Mouse (Mus musculus) urinary bladder, postnatal 25 days (tissue): ENCODE measurements at regions not wholly inside any gene's neighbourhood (a gene's known extent, or its start where the extent isn't known, plus 50 kb on each side); places are given as distances from the start of the nearest gene placed in this dataset.
A peak's percentile ranks its signal among the peaks of the same experiment; 100 is the strongest.

Experiments used
- DNase-seq: peaks from one replicate; pipeline ENCODE4 v3.0.0; 2022; ENCODE audit warnings: low spot score

DNA sequence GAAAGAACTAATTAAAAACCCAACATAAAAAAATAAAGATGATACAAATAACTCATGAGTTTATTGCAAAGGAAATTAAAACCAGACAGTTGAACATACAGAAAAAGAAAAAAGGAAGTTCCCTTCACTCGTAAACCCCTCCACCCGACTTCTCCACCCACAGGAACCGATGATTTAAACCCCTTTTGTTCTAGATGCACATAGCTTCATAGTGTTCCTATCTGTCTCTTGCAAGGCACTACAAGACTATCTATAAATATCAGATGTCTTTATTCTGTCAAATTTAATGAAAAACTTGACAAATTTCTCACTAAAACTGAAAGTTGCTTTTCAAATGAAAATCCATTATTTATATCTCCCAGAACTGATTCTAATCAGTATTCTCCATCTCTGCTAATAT is 100.2 kb downstream of the Kctd12 start:
- no peak for DNase-seq

DNA sequence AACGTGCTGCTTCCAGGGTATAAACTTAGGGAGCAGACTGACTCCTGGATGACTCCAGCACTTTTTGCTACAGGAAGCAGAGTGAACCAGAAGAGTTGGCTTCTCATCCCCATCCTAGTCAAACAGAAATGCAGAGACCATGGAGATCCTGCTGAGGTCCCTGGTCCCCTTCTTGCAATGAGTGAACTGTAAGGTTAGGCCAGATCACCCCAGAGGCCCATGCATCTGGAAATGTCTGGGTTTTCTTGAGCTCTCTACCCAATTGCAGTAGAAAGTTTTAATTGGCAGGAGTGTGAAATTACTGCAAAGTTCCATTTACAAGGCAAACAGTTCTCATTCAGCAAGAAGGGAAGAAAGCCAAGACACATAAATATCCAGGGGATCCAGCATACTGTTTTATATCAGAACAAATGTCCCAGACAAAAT is 101.8 kb downstream of the Kctd12 start:
- DNase-seq, result no peak

DNA sequence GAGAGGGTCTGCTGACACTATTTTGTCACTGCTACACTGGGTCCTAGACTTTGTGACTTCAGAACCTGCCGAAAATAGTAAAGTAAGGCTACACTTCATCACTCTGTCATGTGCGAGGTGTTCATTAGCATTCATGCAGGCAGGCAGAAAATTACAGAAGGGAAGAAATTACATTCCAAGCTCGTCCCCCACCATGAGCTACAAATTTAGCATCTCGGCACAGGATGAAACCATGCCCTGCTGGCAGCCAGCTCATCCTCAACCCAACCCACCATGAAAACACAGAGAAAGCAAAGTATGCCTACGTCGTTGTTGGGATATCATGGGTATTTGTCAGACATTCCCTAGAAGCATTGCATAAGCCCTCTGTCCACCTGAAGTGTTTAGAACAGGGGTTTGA is 103.9 kb downstream of the Kctd12 start:
- no peak for DNase-seq

DNA sequence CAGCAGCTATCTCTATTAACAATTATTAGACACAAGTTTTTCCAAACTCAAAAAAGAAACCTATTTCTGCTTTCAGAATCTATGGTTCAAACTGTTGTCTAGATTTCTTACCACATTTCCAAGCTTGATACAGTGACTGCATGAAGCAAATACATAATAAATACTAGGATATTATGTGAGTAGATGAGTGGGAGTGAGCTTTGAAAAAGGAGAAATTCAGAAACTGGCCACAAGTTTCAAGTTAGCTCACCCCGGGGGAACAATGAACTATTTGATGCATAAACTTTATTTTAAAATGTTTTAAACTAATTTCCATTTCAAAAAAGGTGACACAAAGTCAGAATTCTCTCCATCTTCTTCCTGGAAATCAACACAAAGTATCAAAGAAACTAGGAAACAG is 114.3 kb downstream of the Kctd12 start:
- DNase-seq, result no peak

DNA sequence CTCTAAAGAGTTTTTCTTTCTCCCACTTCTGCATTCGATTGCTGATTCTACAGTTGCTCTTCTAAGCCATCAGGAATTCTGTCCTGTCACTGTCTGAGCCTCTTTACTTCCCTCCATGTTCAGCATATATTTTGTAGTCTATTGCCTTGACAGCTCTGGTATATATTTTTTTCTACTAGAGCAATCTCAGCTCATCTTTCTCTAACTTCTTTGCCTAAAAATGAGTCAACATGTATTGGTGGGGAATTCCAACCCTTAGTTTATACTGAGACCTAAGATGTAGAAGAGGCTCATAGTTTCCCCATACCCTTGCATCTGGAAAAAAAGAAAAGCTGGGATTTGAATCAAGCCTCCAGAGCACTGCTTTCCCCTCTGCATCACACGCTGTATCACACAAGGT is 114.7 kb downstream of the Kctd12 start:
- DNase-seq, result no peak

DNA sequence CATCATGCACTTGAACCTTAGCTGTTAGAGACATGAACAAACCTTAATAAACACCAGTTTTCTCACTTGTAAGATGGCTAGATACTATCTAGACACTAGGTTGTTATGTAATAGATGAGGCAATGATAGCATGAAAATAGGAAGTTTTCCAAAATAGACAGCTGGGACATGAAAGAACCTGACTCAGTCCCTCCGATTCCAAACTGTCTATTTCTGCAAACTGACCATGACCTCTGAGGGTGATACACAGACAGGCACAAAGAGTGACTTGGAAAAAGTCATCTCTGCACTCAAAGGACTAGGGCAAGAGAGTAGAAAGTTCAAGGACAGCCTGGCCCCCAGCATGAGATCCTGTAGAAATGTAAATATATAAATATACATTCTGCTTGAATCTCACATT is 115.9 kb downstream of the Kctd12 start:
- no peak for DNase-seq

DNA sequence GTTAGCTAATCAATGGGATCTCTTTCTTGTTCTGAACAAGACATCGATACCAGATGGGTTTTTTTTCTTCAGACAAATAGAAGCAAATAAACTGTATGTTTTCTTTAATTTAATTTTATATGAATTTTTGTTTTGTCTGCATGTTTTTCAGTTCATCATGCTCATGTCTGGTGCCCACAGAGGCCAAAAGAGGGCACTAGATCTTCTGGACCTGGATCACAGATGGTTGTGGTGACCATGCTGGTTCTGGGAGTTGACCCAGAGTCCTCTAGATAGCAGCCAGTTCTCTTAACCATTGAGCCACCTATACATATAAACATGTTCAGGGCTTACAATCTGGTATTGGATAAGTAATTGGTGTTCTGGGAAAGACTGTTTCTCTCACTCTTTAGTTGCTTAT is 120.7 kb downstream of the Kctd12 start:
- no peak for DNase-seq

DNA sequence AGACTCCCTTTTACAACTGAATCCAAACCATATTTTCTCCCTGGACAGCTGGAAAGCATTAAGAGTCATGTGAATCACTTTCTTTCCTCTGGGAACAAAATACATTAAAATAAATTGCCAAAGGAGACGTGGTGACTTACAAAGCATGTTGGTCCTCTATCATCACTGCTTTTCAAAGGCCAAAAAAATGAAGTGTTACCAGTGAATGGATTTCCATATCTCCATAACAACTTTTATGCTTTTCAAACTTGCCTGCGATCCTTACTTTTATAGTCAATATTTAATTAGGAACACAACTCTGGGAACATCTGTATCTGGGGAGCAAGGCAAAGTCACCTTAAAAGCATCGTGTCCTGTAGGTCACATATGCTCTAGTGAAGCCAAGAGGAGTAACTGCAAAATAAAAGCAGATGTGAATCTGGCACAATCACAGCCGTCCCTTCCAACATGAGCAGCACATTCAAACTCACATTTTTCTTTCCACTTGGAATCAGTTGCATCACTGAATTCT is 123.0 kb downstream of the Kctd12 start:
- no peak for DNase-seq

DNA sequence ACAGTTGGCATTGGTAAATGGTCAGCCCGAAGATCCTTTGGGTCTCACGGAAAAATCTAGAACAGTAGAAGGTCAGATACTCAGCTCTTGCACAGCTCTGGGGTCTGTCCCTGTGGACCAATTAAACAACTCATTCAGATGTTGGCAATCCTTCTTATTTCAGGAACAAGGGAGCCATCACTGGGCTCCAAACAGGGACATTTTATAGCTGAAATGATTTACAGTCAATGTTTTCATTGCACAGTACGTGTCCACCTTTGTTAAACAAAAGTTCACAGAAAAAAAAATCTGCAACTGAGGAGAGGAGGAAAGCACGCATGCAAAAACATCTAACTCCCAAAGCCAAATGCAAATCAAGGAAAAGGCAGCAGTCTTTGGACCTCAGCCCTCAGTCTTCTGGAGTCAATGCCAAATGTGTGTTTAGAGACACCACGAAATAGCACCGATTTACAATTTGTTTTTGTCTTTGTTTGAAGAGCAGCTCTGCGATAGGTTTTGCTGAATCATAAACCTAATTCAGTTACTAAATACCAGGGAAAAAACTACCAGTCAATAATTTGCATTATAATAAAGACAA is 127.1 kb downstream of the Kctd12 start:
- no peak for DNase-seq

DNA sequence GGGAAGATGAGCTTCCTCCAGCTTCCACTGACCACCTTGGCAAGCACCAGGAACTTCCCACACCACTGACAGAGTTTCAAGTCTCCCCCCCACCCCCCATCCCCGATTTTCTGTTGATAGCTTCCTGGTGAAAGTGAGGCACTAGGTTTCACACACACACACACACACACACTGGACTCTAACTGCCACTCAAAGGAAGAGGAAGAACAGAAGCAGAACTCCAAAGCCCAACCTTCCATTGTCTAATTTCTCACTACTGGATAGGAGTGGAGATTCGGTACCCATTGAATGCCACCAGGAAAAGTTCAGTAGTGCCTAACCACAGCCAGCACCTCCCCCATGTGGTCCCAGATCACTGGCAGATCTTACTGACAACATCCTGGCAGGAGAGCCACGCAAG is 138.7 kb downstream of the Kctd12 start:
- DNase-seq, result no peak

DNA sequence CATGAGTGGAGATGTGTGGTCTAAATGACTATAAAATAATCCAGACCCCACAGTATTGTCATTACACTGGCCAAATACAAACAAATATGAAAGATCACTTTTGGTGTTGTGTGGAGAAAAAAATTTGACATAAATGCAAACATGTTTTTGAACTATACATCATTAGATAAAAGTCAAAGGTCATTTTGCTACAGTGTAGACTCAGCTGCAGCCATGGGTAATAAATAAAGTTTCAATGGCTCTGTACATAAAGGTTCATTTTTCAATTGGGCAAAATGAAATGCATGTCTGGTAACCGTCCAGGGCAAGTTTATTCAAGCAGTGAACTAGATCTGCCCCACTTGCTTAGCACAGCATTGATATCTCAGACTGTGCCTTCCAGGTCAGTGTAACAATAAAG is 144.8 kb downstream of the Kctd12 start:
- DNase-seq, result no peak

DNA sequence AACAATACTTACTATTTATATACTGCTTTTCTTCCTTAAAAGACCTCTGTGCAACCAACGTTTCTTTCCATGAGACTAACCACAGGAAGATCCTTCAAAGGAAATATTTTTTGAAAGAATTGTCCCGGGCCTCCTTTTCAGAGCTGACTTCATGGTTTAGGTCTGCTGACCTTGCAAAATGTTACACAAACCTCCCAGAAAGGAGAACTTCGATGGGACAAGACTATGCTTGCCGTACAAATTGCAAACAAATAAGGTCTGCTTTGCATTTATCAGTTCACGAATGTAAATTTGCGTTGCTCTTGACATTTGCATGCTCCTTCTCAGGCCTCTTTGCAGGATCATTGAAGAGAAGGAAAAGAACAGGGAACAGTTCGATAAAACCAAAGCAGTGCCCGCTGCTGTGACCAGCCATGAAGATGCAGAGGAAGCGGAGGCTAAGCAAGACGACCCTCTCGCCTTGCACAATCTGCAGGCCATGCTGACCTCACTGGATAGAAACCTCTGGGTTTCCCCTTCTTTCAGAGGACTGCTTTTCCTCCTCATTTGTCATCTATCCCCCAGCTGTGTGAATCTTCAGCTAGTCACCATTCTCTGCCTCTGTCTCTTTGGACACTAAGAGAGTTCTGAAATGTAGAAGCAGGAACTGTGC is 147.2 kb downstream of the Kctd12 start:
- no peak for DNase-seq

DNA sequence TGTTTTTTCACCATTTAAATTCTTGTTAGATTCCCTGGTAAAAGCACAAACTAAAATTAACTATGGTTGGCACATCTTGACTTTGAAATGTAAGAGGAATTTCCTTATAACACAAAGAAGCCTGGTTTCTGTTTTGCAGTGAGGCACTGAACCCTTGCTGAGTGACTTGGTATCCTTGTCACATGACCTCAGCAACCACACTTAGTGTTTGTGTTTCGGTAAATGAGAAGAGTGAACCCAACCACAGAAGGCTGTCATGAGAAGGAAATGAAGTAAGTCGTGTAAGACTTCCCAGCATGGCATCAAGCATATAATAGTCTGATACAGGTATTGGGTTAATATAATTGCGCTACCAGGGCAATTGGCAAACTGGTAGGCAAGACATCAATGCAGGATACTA is 154.0 kb downstream of the Kctd12 start:
- no peak for DNase-seq

DNA sequence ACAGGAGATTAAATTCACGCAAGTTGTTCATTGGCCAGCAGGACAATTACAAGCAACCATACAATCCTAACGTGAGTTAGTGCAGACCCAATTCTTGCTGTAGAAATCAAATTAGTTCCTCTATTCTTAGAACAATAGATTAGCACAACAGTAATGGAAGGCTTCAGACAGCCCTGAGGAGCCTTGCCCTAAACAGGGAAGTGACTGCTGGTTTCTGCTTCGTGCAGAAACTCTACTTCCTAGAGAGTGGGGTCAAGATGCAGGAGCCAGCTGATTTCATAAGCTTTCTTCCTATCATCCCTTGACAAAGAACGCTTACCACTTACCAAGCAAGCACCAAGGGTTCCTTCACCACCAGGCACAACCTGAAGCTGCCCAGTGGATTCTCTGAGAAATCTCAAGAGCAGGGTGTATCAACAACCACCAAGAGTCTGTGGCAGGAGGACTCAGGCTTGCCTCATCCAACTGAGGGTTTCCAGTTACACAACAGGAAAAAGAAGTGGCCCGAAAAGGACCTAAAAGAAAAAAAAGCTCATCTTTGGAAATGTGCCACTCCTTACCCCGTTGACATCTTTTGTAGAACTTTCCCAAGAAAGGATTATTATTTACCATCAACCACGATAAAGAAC is 154.6 kb downstream of the Kctd12 start:
- DNase-seq, result no peak

DNA sequence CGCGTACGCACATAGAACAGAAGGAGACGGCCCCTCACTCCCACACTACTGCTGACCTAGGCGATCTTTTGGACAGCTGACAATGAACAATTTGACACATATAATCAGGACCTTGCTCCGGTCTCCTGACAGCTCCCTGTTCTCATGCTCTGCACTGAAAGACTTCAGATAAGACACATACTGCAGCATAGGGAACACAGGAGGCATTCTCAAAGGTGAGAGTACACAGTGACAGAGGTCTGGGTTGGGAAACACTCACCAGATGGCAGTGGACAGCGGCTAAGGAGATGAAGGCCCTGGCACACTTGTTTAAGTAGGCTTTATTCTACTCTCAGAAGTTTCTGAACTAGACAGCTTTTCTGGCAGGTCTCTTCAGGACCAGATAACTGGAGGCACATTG is 156.9 kb downstream of the Kctd12 start:
- DNase-seq, result no peak

DNA sequence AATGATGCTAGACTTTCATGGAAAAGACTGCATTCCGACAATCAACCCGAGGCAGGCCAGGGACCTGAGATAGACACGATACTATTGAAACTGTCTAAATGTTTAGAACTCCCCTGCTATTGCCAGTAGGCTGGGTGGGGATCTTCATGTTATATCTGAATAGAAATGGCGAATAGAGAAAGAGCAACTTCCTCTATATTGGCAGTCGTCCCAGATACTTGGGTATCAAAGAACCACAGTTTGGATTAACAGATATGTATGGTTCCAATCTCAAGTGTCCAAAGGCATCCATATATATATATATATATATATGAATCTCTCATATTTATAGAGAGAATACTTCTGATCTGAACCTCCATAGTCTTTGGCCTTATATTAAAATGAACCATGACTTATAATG is 161.8 kb downstream of the Kctd12 start:
- no peak for DNase-seq

DNA sequence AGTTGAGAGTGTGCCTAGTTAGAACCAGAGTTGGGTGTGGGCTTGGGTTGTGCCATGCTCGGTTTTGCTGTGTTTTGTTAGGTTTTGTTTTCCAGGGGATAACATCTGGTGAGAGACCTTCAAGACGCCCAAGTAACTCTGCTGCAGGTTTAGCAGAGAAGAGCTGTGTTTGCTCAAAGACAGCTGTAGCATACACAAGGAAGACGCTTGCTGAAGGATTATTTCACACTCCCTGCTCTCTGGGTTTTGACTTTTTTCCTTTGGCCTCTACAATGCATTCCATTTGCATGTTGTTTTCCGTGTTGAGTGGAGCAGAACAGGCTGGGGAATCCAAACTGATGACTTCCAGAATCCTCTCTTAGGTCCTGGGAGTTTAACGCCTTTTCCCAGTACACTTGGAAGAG is 170.8 kb downstream of the Kctd12 start:
- DNase-seq, result no peak

DNA sequence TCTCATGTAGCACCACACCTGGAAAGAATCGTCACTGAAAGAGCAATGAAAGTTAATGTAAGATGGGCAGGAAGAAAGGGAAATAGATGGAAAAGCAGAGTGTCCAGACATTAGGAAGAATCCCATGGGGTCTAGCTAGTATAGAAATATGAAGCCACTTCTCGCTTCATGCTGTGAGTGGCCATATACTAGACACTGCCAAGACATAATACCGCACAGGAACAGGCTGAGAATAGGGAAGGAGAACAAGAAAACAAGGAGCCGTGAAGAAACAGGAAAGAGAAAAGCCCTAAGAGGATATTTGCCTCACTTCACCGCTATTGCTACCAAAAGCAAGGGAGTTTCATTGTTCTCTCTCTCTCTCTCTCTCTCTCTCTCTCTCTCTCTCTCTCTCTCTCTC is 171.4 kb downstream of the Kctd12 start:
- no peak for DNase-seq

DNA sequence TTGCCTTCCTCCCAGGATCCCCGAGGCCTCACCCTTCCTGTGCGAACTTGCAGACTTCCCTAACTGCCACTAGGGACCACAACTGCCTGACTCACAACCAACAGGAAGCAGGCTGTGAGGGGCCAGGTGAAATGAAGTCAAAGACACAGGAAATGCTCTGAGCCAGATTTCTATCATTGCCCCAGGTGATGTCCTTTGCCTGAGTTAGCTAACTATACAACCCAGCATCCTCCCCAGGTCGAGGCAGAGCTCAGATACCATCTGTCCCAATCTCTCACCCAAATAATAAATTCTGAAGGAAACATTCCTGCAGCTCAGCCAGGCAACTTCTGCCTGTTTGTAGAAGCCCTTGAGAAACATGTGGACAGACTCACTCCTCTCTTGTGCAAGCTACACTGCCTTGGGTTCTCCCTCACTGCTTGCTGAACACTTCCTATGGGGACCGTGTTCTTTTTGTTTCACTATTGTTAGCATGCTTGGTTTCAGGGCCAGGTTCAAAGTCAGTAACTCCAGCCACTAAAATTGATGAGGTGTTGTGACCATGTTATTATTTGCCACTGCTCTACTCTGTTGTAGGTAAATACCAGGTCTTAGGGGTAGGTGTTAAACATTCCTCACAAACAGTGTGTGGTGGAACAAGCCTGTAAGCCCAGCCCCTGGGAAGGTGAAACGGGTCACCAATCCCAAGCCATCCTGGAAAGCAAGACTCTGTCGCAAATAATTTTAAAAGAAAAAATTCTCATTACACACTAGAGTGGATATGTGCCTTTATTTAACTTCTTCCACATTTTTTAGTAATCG is 172.1 kb downstream of the Kctd12 start:
- peak; percentile 25 for DNase-seq

DNA sequence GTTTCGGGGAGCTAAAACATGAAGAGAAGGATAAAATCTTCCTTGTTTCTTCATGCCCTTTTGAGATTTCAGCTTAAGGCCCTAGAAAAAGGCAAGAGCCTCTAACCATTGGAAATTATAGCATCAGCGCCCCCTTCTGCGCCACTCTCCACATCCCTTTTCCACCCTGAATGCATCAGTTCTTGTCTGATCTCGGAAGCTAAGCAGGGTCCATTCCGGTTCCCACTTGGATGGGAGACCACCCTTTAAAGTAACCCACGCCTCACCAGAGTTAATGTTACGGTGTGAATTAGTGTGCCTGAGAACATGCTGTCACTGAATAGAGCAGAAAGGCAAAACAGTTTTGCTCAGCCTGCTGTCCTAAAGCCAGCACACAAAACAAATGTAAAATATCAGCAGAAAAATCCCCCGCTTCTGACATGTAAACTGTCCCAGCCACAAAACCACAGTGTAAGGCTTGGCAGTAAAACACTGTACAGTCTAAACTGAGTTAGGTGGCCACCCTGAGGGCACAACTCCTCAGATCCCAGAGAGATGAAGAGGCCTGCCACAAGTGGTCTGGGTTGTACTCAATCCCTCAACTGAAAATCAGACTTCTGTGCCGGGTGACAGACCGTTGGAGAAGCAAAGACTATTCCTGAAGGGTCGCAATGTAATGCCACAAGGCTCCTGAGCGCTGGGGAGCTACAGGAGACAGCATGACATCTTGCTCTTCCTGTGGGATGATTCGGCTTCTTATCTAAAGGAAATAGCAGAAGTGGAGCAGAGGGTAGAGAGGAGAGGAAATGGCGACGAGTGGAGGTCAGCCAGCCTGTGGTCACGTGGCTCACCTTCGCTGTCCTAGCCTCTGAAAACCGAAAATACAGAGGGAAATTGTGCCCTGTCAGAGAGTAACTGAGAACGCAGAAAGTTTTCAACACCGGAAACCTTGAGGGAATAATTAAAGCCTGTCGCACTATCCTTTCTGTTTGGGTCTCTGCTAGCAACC is 176.2 kb downstream of the Kctd12 start:
- no peak for DNase-seq

DNA sequence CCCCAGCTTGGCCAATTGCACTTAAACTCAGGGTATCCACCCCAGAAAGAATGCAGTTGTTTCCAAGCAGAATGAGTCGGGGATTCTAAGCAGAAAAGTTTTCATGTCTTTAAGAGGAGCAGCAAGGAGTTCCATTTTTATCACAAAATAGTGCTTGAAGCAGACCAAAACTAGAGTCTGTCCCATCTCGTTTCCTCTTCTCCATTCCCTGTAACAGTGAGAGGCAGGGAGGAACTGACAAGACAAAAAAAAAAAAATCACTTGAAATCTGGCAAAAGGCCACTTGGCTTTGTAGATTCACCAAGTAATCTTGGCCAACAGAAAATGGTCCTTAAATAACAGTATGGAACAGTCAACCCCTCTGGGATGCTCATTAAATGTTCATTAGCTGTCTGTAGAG is 186.8 kb downstream of the Kctd12 start:
- no peak for DNase-seq

DNA sequence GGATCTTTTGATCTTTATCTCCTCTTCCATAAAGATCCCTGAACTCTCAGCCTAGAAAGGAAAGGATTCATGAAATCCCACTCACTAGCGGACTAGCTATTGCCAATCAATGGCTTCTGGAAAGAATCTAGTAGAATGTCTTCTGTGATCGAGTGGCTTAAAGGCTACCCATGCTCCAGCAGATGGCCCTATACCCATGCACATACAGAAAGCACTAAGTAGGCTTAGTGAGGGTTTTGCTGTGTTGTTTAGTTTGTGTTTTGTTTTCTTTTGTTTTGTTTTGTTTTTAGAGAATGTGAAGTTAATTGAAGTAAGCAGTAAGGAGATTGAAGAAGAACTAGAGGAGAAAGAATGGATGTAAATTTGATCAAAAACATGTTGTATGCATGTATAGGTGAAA is 187.5 kb downstream of the Kctd12 start:
- no peak for DNase-seq
